Mouse (Mus musculus) neural tube, embryonic 10.5 days (tissue): ENCODE measurements at regions not wholly inside any gene's neighbourhood (a gene's known extent, or its start where the extent isn't known, plus 50 kb on each side); places are given as distances from the start of the nearest gene placed in this dataset.

Experiments used
- DNase-seq: peaks from one replicate; pipeline ENCODE4 v3.0.0-alpha.2; 2017; ENCODE audit warnings: low spot score; ENCODE audit errors: extremely low spot score

GRCm38 (mm10) chr12:12882931-12883553 is 58.7 kb downstream of the Mycn start:
- DNase-seq, result no peak

GRCm38 (mm10) chr12:12878031-12878430 is 63.7 kb downstream of the Mycn start:
- no peak for DNase-seq

- DNase-seq, result no peak
Observed at GRCm38 (mm10) chr12:12877539-12877938, 64.2 kb downstream of the Mycn start.

- DNase-seq, result no peak
Observed at GRCm38 (mm10) chr12:12875976-12876745, 65.6 kb downstream of the Mycn start.

- DNase-seq, result no peak
Observed at GRCm38 (mm10) chr12:12873551-12873950, 68.2 kb downstream of the Mycn start.

GRCm38 (mm10) chr12:12872974-12873373 is 68.7 kb downstream of the Mycn start:
- DNase-seq, result no peak

- no peak for DNase-seq
Observed at GRCm38 (mm10) chr12:12871272-12871671, 70.4 kb downstream of the Mycn start.

GRCm38 (mm10) chr12:12866590-12866989 is 75.1 kb downstream of the Mycn start:
- DNase-seq, result no peak

GRCm38 (mm10) chr12:12850681-12851080 is 91.0 kb downstream of the Mycn start:
- DNase-seq, result no peak

- no peak for DNase-seq
Observed at GRCm38 (mm10) chr12:12846716-12847115, 95.0 kb downstream of the Mycn start.

- DNase-seq, result peak; percentile 27
Observed at GRCm38 (mm10) chr12:12842247-12842957, 99.3 kb downstream of the Mycn start.

- DNase-seq, result no peak
Observed at GRCm38 (mm10) chr12:12841385-12842238, 100.1 kb downstream of the Mycn start.

- peak; percentile 63 for DNase-seq
Observed at GRCm38 (mm10) chr12:12840661-12841384, 100.9 kb downstream of the Mycn start.

- no peak for DNase-seq
Observed at GRCm38 (mm10) chr12:12837775-12838174, 103.9 kb downstream of the Mycn start.

GRCm38 (mm10) chr12:12827821-12828641 is 113.7 kb downstream of the Mycn start:
- DNase-seq, result no peak

GRCm38 (mm10) chr12:12827379-12827778 is 114.3 kb downstream of the Mycn start:
- no peak for DNase-seq

- no peak for DNase-seq
Observed at GRCm38 (mm10) chr12:12826431-12826830, 115.3 kb downstream of the Mycn start.

- DNase-seq, result no peak
Observed at GRCm38 (mm10) chr12:12825842-12826241, 115.9 kb downstream of the Mycn start.

GRCm38 (mm10) chr12:12821473-12821872 is 120.2 kb downstream of the Mycn start:
- DNase-seq, result no peak
